Mouse (Mus musculus) Muller cell, postnatal 12 days (primary cell): Measurements from ENCODE around the gene H2-Ob.

ENCODE experiments used
- DNase-seq: peaks from one replicate; pipeline ENCODE4 v3.0.0-alpha.2; 2015; ENCODE audit errors: inconsistent ontology term

The H2-Ob gene

GRCm38 (mm10) chr17:34281836-34282235, 43.1 kb downstream of the H2-Ob start:
- no peak for DNase-seq

GRCm38 (mm10) chr17:34285371-34285770, 46.7 kb downstream of the H2-Ob start:
- DNase-seq, result no peak

GRCm38 (mm10) chr17:34285848-34286247, 47.1 kb downstream of the H2-Ob start:
- DNase-seq, result no peak

DNA sequence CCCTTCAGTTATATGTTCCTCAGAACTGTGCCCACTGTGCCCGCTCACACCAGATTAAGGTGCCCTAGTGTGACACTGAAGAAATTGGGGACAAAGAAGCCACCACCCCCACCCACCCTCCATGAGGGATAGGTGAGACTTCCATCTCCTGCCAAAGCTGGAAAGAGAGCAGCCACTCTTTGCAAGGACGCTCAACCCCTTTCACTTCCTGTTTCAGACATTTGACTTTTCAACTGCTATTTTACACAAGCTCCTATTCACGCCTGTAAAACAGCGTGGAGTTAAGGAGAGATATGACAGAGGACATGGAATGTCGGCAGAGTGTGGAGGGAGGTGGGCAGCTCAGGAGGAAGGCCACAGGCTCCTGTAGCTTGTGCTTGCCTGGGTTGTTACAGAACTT, 47.8 kb downstream of the H2-Ob start:
- no peak for DNase-seq

DNA sequence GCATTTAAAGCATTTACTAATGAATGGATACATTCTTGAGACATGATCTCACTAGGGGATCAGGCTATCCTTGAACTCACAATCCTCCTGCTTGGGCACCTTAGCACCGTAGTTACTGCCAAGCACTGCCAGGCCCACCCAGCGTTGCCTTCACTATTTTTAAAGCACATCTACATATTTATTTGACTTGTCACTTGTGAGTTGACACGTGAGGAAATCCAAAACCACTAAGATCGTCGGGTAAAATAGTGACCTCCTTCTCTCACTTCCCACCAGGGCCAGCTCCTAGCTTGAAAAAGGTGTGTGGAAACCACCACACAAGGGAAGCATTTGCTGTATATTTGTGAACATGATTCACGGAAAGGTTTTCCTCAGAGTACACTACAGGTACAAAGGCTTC, 48.3 kb downstream of the H2-Ob start:
- no peak for DNase-seq

GRCm38 (mm10) chr17:34287648-34288047, 48.9 kb downstream of the H2-Ob start, which contains the start of gene H2-Aa:
Gene H2-Aa, minus strand, starts transcription at chr17:34287823.
- peak; percentile 54 for DNase-seq

GRCm38 (mm10) chr17:34288131-34288530, 49.4 kb downstream of the H2-Ob start:
- DNase-seq, result no peak

DNA sequence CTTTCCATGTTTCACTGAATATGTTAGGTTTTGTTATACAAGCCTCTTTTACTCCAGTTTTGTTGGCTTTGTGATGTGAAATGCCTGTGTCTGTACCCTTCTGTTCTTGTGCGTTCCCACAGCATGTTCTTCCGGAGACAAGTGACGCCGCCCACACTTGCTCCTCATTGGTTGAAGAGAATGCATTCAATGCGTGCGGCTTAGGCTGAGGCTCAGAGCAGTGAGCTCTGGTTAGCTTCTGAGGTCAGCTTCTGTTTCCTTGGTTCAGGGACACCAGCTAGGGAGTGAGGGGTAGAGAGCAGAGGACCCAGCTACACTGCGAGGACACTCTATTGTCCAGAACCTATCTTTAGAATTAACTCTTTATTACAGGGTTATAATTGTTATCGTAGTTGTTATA, 52.9 kb downstream of the H2-Ob start:
- DNase-seq, result peak; percentile 80

DNA sequence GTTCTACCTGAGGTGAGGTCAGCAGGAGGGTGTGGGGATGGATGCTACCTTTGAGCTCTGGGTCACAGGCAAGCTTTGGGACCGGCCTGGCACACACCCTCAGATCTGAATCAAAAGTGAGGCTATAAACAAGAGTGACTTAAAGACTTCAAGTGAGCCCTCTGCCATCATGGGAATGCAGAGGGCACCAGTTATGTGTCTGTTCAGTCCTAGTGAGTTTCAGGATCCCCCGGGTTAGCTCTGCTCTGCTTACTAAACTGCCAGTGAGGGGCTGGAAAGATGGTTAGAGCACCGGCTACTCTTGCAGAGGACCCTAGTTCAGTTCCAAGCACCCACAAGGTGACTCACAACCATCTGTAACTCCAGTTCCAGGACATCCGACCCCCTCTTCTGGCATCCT, 53.9 kb downstream of the H2-Ob start:
- no peak for DNase-seq

DNA sequence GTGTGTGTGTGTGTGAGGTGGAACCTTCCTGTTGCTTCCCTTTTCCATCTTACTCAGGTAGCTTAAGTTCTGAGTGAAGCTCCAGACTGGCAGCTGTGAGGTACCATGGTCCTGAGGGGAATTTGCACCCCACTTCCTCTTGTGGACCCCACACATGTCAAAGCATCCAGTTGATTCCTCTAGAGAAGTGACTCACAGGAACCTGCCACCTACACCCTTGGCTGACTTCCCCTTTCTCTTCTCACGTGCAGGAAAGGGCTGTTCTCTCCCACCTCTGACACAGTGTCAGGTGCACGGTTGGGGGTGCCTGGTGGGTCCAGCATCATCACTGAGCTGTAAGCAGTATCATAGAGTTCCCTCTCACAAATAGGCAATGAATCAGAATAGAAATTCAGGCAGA, 54.8 kb downstream of the H2-Ob start:
- DNase-seq, result no peak

- DNase-seq, result no peak
Observed at GRCm38 (mm10) chr17:34294249-34294648, 55.5 kb downstream of the H2-Ob start.

DNA sequence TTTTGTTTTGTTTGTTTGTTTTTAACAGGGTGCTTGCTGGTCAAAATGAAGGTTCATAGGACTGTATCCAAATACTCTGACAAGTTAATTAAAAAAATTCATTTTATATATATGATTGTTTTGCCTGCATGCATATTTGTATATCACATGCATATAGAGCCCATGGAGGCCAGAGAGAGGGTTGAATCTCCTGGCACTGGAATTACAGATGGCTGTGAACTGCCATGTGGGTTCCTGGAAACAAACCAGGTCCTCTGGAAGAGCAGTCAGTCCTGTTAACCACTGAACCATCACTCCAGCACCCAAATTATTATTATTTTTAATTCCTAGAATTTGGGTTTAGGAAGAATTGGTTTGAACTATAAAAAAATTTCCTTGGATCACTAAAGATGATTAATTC, 56.6 kb downstream of the H2-Ob start:
- DNase-seq, result no peak

DNA sequence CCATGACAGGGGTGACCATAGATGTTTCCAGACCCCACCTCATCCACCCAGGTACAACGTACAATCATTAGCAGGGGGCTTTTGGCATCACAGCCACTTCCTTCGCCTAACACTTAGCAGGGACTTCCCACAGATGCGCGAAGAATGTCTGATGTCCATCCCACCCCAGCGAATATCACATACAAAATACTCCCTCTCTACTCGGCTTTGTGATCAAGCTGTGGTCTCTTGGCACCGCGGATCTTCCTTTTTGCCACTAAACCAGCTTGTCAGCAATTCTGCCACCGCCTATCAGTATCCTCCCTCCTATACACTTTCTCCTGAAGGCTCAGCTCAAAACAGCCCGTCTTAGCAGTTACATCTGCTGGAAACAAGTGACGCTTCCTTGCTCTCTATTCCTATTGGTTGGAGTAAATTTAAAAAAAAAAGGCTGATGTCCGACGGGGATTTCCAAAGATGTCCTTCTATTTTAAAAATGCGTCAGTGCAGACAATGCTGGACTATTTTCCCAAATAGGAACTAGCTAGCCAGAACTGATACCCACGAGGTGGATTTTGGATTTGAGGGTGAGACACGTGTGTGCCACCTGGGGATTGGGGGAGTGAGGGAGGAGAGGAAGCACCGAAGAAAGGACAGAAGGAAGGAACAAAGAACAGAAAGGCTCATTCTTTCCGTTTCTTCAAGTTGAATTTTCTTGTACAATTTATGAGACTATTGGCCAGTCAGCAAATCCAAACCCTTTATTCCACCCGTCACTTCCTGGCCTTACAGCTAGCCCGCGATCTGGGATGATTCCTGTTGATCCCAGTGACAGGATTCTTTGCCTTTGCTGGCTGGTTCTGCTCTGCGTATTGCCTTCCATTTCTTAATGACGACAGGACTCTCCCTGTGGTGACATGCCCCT, 57.4 kb downstream of the H2-Ob start:
- peak; percentile 81 for DNase-seq

- no peak for DNase-seq
Observed at GRCm38 (mm10) chr17:34299356-34299755, 60.7 kb downstream of the H2-Ob start.

- DNase-seq, result no peak
Observed at GRCm38 (mm10) chr17:34300071-34300470, 61.4 kb downstream of the H2-Ob start.

- no peak for DNase-seq
Observed at GRCm38 (mm10) chr17:34300691-34301566, 62.2 kb downstream of the H2-Ob start.

GRCm38 (mm10) chr17:34301670-34302190, 63.0 kb downstream of the H2-Ob start:
- no peak for DNase-seq

- DNase-seq, result no peak
Observed at GRCm38 (mm10) chr17:34303789-34304188, 65.1 kb downstream of the H2-Ob start.
